Mouse (Mus musculus) heart, embryonic 11.5 days (tissue): ENCODE data around the gene Synj1. TPM values are rescaled to one million over a fixed set of nuclear protein-coding genes. Genes with fewer than 3 reads are reported as not detected.
A peak's percentile ranks its signal among the peaks of the same experiment; 100 is the strongest.

Experiments used
- ATAC-seq: fragments of 200-750 bp; cut with Nextera tagmentation; replicated peaks from 2 replicates; pipeline ENCODE4 v1.8.0; 2017; ENCODE audit warnings: moderate library complexity; ENCODE audit not compliant: insufficient number of reproducible peaks, low FRiP score, low TSS enrichment
- H3K27ac ChIP-seq: fragments of 300-500 bp; sonication (generic); 2 replicates; pipeline ENCODE4 v1.5.1; 2014; ENCODE audit warnings: mild to moderate bottlenecking, low read depth, low read length
- H3K27me3 ChIP-seq: fragments of 300-500 bp; sonication (generic); 2 replicates; pipeline ENCODE4 v1.6.1; 2014; ENCODE audit warnings: mild to moderate bottlenecking, low read length, mixed read lengths; ENCODE audit not compliant: control insufficient read depth, insufficient read depth
- H3K36me3 ChIP-seq: fragments of 300-500 bp; sonication (generic); 2 replicates; pipeline ENCODE4 v1.6.1; 2014; ENCODE audit warnings: mild to moderate bottlenecking, low read length, moderate library complexity, mixed read lengths; ENCODE audit not compliant: control insufficient read depth, insufficient read depth
- H3K4me1 ChIP-seq: fragments of 300-500 bp; sonication (generic); 2 replicates; pipeline ENCODE4 v1.6.1; 2014; ENCODE audit warnings: low read length; ENCODE audit not compliant: control insufficient read depth, insufficient read depth
- H3K4me2 ChIP-seq: fragments of 300-500 bp; sonication (generic); 2 replicates; pipeline ENCODE4 v1.6.1; 2014; ENCODE audit warnings: mild to moderate bottlenecking, moderate library complexity
- H3K4me3 ChIP-seq: fragments of 300-500 bp; sonication (generic); 2 replicates; pipeline ENCODE4 v1.5.1; 2014; ENCODE audit warnings: low read depth, low read length
- H3K9ac ChIP-seq: fragments of 300-500 bp; sonication (generic); 2 replicates; pipeline ENCODE4 v1.6.1; 2014; ENCODE audit warnings: mild to moderate bottlenecking, low read depth, low read length, moderate library complexity
- H3K9me3 ChIP-seq: fragments of 300-500 bp; sonication (generic); replicated peaks from 2 replicates; pipeline ENCODE4 v1.6.1; 2016; ENCODE audit warnings: low read length; ENCODE audit not compliant: control insufficient read depth
- WGBS: fragments of 180-500 bp; shearing (Covaris S2); extraction: QIAGEN DNeasy Blood & Tissue Kit; methylation state at CpG from one replicate; pipeline ENCODE4 v1.1.7; 2014; ENCODE audit not compliant: insufficient replicate concordance; 5-methylcytosine and 5-hydroxymethylcytosine counted together
- polyA plus RNA-seq: library from polyadenylated mRNA; unstranded; fragments of >200 nt; fragmentation: Nextera tagmentation; extraction: Ambion mirVana; gene quantifications from 2 replicates; pipeline ENCODE4 v1.2.1, GENCODE M21; 2014

Synj1 gene
- polyA plus RNA-seq, 1 experiment from 2014 or later: 15.2 TPM

GRCm38 (mm10) chr16:90971004-90971403, 40.1 kb downstream of the Synj1 start:
- Histone ChIP-seq H3K4me2 (no peak overlapping the region), H3K4me3 (no peak overlapping the region), H3K9ac (no peak overlapping the region), H3K27ac (no peak overlapping the region), H3K36me3 (0 out of 2 replicates have a peak, but pooled peaks cover 3% of the 10 kb centered on the region), H3K9me3 (no peaks in the 10 kb centered on the region), H3K27me3 (no peaks in the 10 kb centered on the region), H3K4me1 (no peaks in the 10 kb centered on the region)
- WGBS: 68% methylated on average over 6 of the region's 6 CpGs
- ATAC-seq: no peak

- H3K27me3 ChIP-seq: no peaks in the 10 kb centered on the region
- H3K4me3 ChIP-seq: no peak overlapping the region
- WGBS: 80% methylated on average over 4 of the region's 4 CpGs
- no peak overlapping the region for H3K9ac ChIP-seq
- H3K9me3 ChIP-seq: no peaks in the 10 kb centered on the region
- no peaks in the 10 kb centered on the region for H3K4me1 ChIP-seq
- no peak overlapping the region for H3K4me2 ChIP-seq
- no peak overlapping the region for H3K27ac ChIP-seq
- no peak for ATAC-seq
- 0 out of 2 replicates have a peak, but pooled peaks cover 3% of the 10 kb centered on the region for H3K36me3 ChIP-seq
Observed at GRCm38 (mm10) chr16:90966241-90966640, 44.9 kb downstream of the Synj1 start.

GRCm38 (mm10) chr16:90964302-90964701, 46.8 kb downstream of the Synj1 start:
- Histone ChIP-seq H3K9ac (no peak overlapping the region), H3K4me1 (no peaks in the 10 kb centered on the region), H3K27ac (peak overlapping the region; percentile 41), H3K36me3 (no peaks in the 10 kb centered on the region), H3K4me2 (peak overlapping the region; percentile 7; the same call in 1 of the 2 replicates), H3K27me3 (no peaks in the 10 kb centered on the region), H3K9me3 (no peaks in the 10 kb centered on the region), H3K4me3 (no peak overlapping the region)
- ATAC-seq: peak; percentile 87
- WGBS: 63% methylated on average over 10 of the region's 10 CpGs

DNA sequence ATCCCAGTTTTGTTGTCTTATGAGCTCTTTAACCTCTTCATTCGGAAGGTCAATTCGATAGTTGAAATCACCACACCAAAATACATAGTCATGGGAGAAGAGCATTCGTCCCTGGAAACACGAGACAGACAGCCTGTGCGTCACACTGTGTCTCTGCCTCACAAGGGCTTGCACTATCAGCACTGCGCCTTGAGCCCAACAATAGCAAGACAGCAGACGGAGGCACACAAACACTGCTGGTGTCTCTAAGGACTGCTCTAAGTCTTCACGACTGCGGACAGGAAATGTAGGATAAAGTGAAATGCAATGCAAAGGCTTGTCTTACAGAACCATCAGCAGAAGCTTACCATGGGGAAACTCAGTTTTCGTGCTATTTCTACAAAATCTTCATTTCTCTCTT, 47.2 kb downstream of the Synj1 start:
- ATAC-seq: peak; percentile 71; the same call in 1 of the 2 replicates
- Histone ChIP-seq H3K9me3 (no peaks in the 10 kb centered on the region), H3K4me2 (peak overlapping the region; percentile 7; the same call in 1 of the 2 replicates), H3K36me3 (no peaks in the 10 kb centered on the region), H3K27ac (peak overlapping the region; percentile 42; the same call in 1 of the 2 replicates), H3K4me1 (no peaks in the 10 kb centered on the region), H3K9ac (no peak overlapping the region), H3K4me3 (no peak overlapping the region), H3K27me3 (no peaks in the 10 kb centered on the region)
- 66% methylated on average over 10 of the region's 10 CpGs for WGBS

DNA sequence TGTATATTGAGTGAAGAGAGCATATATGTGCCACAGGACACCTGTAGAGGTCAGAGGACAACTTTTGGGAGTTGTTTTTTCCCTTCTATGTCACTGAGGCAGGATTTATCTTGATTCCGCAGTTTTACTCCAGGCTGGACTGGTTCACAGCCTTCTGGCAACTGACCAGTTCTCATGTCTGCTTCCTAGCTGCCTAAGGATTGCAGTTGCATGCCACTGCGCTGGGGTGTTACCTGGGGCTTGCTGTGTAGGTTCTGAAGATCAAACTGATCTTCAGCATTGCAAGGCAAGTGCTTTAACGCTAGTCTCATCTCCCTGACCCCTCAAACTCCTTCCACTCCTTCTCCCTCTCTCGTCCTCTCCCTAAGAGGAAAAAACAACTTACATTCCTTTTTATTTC, 47.9 kb downstream of the Synj1 start:
- no peaks in the 10 kb centered on the region for H3K27me3 ChIP-seq
- H3K4me2 ChIP-seq: no peak overlapping the region
- H3K36me3 ChIP-seq: no peaks in the 10 kb centered on the region
- H3K9me3 ChIP-seq: no peaks in the 10 kb centered on the region
- no peak overlapping the region for H3K9ac ChIP-seq
- no peak overlapping the region for H3K4me3 ChIP-seq
- H3K4me1 ChIP-seq: no peaks in the 10 kb centered on the region
- WGBS: 86% methylated on average over 4 of the region's 4 CpGs
- peak overlapping the region; percentile 42; the same call in 1 of the 2 replicates for H3K27ac ChIP-seq
- ATAC-seq: no peak

DNA sequence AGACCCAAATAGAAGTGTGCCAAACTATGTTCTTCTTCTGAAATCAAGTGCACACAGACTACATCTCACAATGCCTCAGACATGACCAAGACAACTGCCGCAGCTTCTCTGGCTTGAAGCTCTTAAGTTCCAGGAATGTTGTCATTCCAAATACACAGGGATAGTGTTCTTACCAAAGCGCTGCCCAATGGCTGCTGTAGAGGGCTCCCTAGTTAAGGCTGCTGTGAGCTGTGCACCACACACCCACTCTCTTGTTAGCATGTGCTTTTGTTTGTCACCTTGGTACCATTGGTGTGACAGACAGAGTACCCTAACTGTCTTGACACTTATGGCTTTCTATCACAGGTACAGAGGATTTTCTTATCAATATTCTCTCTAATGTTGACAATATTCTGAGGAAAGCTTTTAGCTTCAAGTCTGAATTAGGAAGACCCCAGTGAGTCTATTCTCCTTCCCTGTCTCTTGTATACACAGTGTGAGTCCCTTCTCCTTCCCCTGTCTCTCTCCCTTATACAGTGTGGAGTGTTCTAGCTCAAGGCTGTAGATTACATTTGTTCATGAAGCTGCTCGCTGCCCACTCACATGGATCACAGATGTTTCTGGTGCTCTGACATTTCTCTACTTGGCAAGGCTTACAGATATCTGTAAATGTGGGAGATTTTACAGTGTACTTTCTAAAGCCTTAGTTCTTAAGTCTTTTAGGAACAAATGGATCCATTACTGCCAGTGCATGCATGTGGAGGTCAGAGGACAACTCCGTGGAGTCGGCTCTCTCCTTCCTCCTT, 52.6 kb downstream of the Synj1 start:
- H3K4me1 ChIP-seq: no peaks in the 10 kb centered on the region
- WGBS: 79% methylated on average over 5 of the region's 5 CpGs
- H3K27me3 ChIP-seq: no peaks in the 10 kb centered on the region
- H3K27ac ChIP-seq: no peak overlapping the region
- H3K9me3 ChIP-seq: no peaks in the 10 kb centered on the region
- no peak overlapping the region for H3K4me3 ChIP-seq
- peaks cover 4% of the 10 kb centered on the region; the same call in 1 of the 2 replicates for H3K36me3 ChIP-seq
- no peak for ATAC-seq
- no peak overlapping the region for H3K9ac ChIP-seq
- no peak overlapping the region for H3K4me2 ChIP-seq

DNA sequence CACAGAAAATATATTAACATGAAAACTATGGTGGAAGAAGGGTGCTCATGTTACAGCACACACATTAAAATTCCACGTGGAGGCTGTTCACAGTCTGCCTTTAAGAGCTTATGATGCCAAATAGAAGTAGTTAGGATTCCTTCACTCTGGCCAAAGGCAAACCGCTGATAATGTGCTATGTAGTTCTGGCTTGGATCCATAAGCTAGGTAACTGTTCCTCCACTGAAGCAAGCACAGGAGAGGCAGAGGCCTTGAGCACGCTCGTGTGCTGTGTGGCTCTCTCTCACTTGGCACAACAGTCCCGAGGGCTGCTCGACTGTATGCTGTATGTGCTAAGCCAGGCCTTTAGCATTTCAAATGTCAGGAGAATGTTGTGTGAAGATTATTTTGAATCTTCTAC, 55.6 kb downstream of the Synj1 start:
- Histone ChIP-seq H3K4me3 (no peak overlapping the region), H3K4me2 (no peak overlapping the region), H3K4me1 (no peaks in the 10 kb centered on the region; the same call in 1 of the 2 replicates), H3K27ac (no peak overlapping the region), H3K9me3 (no peaks in the 10 kb centered on the region), H3K9ac (no peak overlapping the region), H3K27me3 (no peaks in the 10 kb centered on the region), H3K36me3 (peaks cover 4% of the 10 kb centered on the region; the same call in 1 of the 2 replicates)
- 82% methylated on average over 6 of the region's 6 CpGs for WGBS
- ATAC-seq: no peak

GRCm38 (mm10) chr16:90953770-90954169, 57.3 kb downstream of the Synj1 start:
- Histone ChIP-seq H3K9me3 (no peaks in the 10 kb centered on the region), H3K4me2 (no peak overlapping the region), H3K9ac (no peak overlapping the region), H3K4me3 (no peak overlapping the region), H3K36me3 (peaks cover 4% of the 10 kb centered on the region; the same call in 1 of the 2 replicates), H3K4me1 (no peaks in the 10 kb centered on the region; the same call in 1 of the 2 replicates), H3K27me3 (no peaks in the 10 kb centered on the region), H3K27ac (no peak overlapping the region)
- ATAC-seq: no peak
- 81% methylated on average over 6 of the region's 6 CpGs for WGBS
